Mouse (Mus musculus): Measurements from ENCODE around the gene Gmppa. TPM values are rescaled to one million over a fixed set of nuclear protein-coding genes. Genes with fewer than 3 reads are reported as not detected.

Gmppa gene
- polyA plus RNA-seq, 1 experiment from 2014 or later, result 121 TPM

GRCm38 (mm10) chr1:75457710-75458024 lies 21.9 kb downstream of the Gmppa start:
- H3K27me3 ChIP-seq (replicated peaks; ENCODE audit: control insufficient read depth, insufficient read depth, low read length), result peaks cover 36% of the 10 kb centered on the region; the same call in 1 of the 2 replicates

GRCm38 (mm10) chr1:75458025-75458788 lies 22.5 kb downstream of the Gmppa start:
- Histone ChIP-seq H3K4me1 (replicated peaks; ENCODE audit: control insufficient read depth, insufficient read depth, low read length) (no peaks in the 10 kb centered on the region), H3K4me3 (ENCODE audit: low read depth, low read length) (peak overlapping the region; percentile 34), H3K9me3 (ENCODE audit: control insufficient read depth) (no peaks in the 10 kb centered on the region), H3K36me3 (ENCODE audit: control insufficient read depth, insufficient read depth) (no peaks in the 10 kb centered on the region), H3K9ac (ENCODE audit: low read depth, low read length) (no peak overlapping the region), H3K27ac (ENCODE audit: low read depth, low read length) (no peak overlapping the region), H3K27me3 (replicated peaks; ENCODE audit: control insufficient read depth, insufficient read depth, low read length) (peaks cover 35% of the 10 kb centered on the region; the same call in 1 of the 2 replicates), H3K4me2 (replicated peaks; ENCODE audit: low read depth) (peak overlapping the region; percentile 60)
- TF ChIP-seq CTCF (IDR thresholded peaks at IDR 0.05; ENCODE audit: low read depth), result peak; percentile 29; the same call in 1 of the 2 replicates
- ATAC-seq, result no peak; the same call in 1 of the 2 replicates
- WGBS, result 4% methylated on average over 42 of the region's 42 CpGs

More at GRCm38 (mm10) chr1:75457710-75458024, 21.9 kb downstream of the Gmppa start:
- Histone ChIP-seq H3K27ac (ENCODE audit: low read depth, low read length) (no peak overlapping the region), H3K9me3 (ENCODE audit: control insufficient read depth) (no peaks in the 10 kb centered on the region), H3K9ac (ENCODE audit: low read depth, low read length) (no peak overlapping the region), H3K4me1 (replicated peaks; ENCODE audit: control insufficient read depth, insufficient read depth, low read length) (no peaks in the 10 kb centered on the region), H3K36me3 (ENCODE audit: control insufficient read depth, insufficient read depth) (no peaks in the 10 kb centered on the region), H3K4me2 (replicated peaks; ENCODE audit: low read depth) (no peak overlapping the region), H3K4me3 (ENCODE audit: low read depth, low read length) (no peak overlapping the region)
- 18% methylated on average over 10 of the region's 10 CpGs for WGBS
- no peak for ATAC-seq
- TF ChIP-seq CTCF (IDR thresholded peaks at IDR 0.05; ENCODE audit: low read depth), result no peak

- no peak; the same call in 1 of the 2 replicates for ATAC-seq
- Histone ChIP-seq H3K9me3 (ENCODE audit: control insufficient read depth) (no peaks in the 10 kb centered on the region), H3K9ac (ENCODE audit: low read depth, low read length) (no peak overlapping the region), H3K4me3 (ENCODE audit: low read depth, low read length) (peak overlapping the region; percentile 34), H3K36me3 (ENCODE audit: control insufficient read depth, insufficient read depth) (no peaks in the 10 kb centered on the region), H3K27me3 (replicated peaks; ENCODE audit: control insufficient read depth, insufficient read depth, low read length) (peaks cover 32% of the 10 kb centered on the region; the same call in 1 of the 2 replicates), H3K4me2 (replicated peaks; ENCODE audit: low read depth) (peak overlapping the region; percentile 60), H3K4me1 (replicated peaks; ENCODE audit: control insufficient read depth, insufficient read depth, low read length) (no peaks in the 10 kb centered on the region), H3K27ac (ENCODE audit: low read depth, low read length) (no peak overlapping the region)
- WGBS, result 10% methylated on average over 23 of the region's 23 CpGs
- no peak for TF ChIP-seq CTCF (IDR thresholded peaks at IDR 0.05; ENCODE audit: low read depth)
Measured at GRCm38 (mm10) chr1:75458789-75459684, 23.3 kb downstream of the Gmppa start.

GRCm38 (mm10) chr1:75460297-75460696 lies 24.6 kb downstream of the Gmppa start:
- no peak for TF ChIP-seq CTCF (IDR thresholded peaks at IDR 0.05; ENCODE audit: low read depth)
- no peak for ATAC-seq
- no peak overlapping the region for H3K4me2 ChIP-seq (replicated peaks; ENCODE audit: low read depth)
- no peaks in the 10 kb centered on the region for H3K36me3 ChIP-seq (ENCODE audit: control insufficient read depth, insufficient read depth)
- H3K4me1 ChIP-seq (replicated peaks; ENCODE audit: control insufficient read depth, insufficient read depth, low read length), result no peaks in the 10 kb centered on the region
- H3K9ac ChIP-seq (ENCODE audit: low read depth, low read length), result no peak overlapping the region
- H3K9me3 ChIP-seq (ENCODE audit: control insufficient read depth), result no peaks in the 10 kb centered on the region
- no peak overlapping the region for H3K27ac ChIP-seq (ENCODE audit: low read depth, low read length)
- 60% methylated on average over 7 of the region's 7 CpGs for WGBS
- H3K4me3 ChIP-seq (ENCODE audit: low read depth, low read length), result no peak overlapping the region
- peaks cover 25% of the 10 kb centered on the region; the same call in 1 of the 2 replicates for H3K27me3 ChIP-seq (replicated peaks; ENCODE audit: control insufficient read depth, insufficient read depth, low read length)

GRCm38 (mm10) chr1:75462636-75463035 lies 26.9 kb downstream of the Gmppa start:
- WGBS, result 47% methylated on average over 1 of the region's 1 CpGs
- Histone ChIP-seq H3K4me3 (ENCODE audit: low read depth, low read length) (no peak overlapping the region), H3K9me3 (ENCODE audit: control insufficient read depth) (no peaks in the 10 kb centered on the region), H3K27me3 (replicated peaks; ENCODE audit: control insufficient read depth, insufficient read depth, low read length) (peaks cover 6% of the 10 kb centered on the region; the same call in 1 of the 2 replicates), H3K9ac (ENCODE audit: low read depth, low read length) (no peak overlapping the region), H3K4me2 (replicated peaks; ENCODE audit: low read depth) (no peak overlapping the region), H3K4me1 (replicated peaks; ENCODE audit: control insufficient read depth, insufficient read depth, low read length) (no peaks in the 10 kb centered on the region), H3K27ac (ENCODE audit: low read depth, low read length) (no peak overlapping the region), H3K36me3 (ENCODE audit: control insufficient read depth, insufficient read depth) (no peaks in the 10 kb centered on the region)
- TF ChIP-seq CTCF (IDR thresholded peaks at IDR 0.05; ENCODE audit: low read depth), result no peak
- ATAC-seq, result no peak

GRCm38 (mm10) chr1:75463652-75464204 lies 28.0 kb downstream of the Gmppa start:
- Histone ChIP-seq H3K27me3 (replicated peaks; ENCODE audit: control insufficient read depth, insufficient read depth, low read length) (peaks cover 5% of the 10 kb centered on the region; the same call in 1 of the 2 replicates), H3K4me2 (replicated peaks; ENCODE audit: low read depth) (no peak overlapping the region), H3K9ac (ENCODE audit: low read depth, low read length) (no peak overlapping the region), H3K27ac (ENCODE audit: low read depth, low read length) (no peak overlapping the region), H3K36me3 (ENCODE audit: control insufficient read depth, insufficient read depth) (no peaks in the 10 kb centered on the region), H3K9me3 (ENCODE audit: control insufficient read depth) (no peaks in the 10 kb centered on the region), H3K4me3 (ENCODE audit: low read depth, low read length) (no peak overlapping the region), H3K4me1 (replicated peaks; ENCODE audit: control insufficient read depth, insufficient read depth, low read length) (no peaks in the 10 kb centered on the region)
- TF ChIP-seq CTCF (IDR thresholded peaks at IDR 0.05; ENCODE audit: low read depth), result no peak
- WGBS, result 73% methylated on average over 5 of the region's 5 CpGs
- no peak for ATAC-seq

All from intestine, postnatal 0 days (tissue).